Mouse (Mus musculus) urinary bladder, postnatal 14 days (tissue): ENCODE data around the gene Fam177a.
"Not testable (repeated sequence)": the region's sequence is repeated elsewhere in the genome, so short reads cannot be mapped to it uniquely, and the experiment has no call there.

Experiments used
- DNase-seq: peaks from one replicate; pipeline ENCODE4 v3.0.0; 2021; ENCODE audit warnings: low spot score

Gene Fam177a

DNA sequence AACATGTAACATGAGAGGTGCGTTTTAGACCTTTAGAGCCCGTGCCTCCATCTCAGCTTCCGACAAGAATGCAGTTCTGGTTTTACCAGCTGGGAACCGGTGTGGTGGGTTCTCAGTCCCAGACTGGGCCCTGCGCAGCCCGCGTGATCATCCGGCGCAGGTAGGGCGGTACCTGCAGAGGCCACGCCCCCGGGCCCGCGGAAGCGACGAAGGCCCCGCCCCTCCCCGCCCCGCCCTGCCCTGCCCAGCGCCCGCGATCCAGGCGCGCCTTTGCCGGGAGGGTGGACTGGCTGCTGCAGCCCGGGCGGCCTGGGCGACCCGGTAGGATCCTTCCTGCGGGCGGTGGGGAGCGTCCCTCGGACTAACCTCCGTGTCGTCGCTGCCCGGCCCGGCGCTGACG is at the start of gene Fam177a:
TSS of gene Fam177a (plus strand) at position 228 of the 400 bp plus-strand sequence.
- not testable (repeated sequence) for DNase-seq

GRCm38 (mm10) chr12:55075296-55075695 is 49.0 kb upstream of the Fam177a start:
- DNase-seq, result no peak

DNA sequence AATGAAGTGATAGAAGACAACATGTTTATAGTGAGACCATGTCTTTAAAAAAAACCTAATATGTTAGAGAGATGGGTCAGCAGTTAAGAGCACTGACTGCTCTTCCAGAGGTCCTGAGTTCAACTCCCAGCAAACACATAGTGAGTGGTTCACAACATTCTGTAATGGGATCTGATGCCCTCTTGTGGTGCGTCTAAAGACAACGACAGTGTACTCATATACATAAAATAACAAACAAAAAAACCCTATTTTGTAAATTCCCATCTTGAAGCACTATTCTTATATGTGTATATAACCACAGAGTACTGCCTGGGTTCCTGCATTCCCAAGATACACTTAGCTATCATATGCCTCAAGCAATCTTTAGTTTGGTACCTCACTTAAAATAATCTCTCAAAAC is 45.6 kb upstream of the Fam177a start:
- not testable (repeated sequence) for DNase-seq

GRCm38 (mm10) chr12:55079726-55080600 is 44.3 kb upstream of the Fam177a start, which contains the start of the genes 2700097O09Rik and Srp54a:
TSS of gene 2700097O09Rik (minus strand) at chr12:55080110.
TSS of gene Srp54a (plus strand) at chr12:55080262.
- peak; percentile 95 for DNase-seq

GRCm38 (mm10) chr12:55080601-55080942 is 43.7 kb upstream of the Fam177a start:
- not testable (repeated sequence) for DNase-seq

DNA sequence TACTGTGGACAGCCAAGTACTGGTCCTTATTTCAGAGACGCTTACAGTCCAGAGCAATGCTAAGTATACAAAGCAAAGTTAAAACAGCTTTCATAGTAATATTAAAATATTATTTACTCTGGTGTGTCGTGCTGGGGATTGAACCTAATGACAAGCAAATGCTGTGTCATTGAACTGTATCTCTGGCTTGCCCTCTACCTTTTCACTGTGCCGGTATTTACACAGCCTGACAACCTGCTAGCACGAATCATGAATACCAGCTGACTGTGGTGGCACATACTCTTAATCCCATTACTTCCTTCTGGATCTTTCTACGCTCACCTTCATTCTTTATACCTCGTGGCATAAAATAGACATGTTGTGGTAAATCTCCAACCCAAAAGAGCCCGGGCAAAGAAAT is 32.1 kb upstream of the Fam177a start:
- not testable (repeated sequence) for DNase-seq

DNA sequence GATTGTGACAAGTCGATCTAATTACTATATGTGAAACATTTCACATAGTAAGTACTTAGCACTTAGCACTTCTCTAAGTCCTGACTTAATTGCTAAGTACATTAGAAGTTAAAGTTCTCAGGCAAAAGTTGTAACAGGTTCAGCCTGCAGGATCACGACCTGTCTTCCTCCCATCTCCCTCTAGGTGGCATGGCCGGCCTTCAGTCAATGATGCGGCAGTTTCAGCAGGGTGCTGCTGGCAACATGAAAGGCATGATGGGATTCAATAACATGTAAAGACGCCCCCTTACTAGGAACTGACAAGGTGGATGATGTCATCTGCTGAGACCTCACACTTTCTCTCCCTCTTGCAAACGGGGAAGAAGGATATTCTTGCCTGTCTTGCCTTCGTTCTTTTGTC is 11.7 kb upstream of the Fam177a start:
- DNase-seq, result not testable (repeated sequence)

DNA sequence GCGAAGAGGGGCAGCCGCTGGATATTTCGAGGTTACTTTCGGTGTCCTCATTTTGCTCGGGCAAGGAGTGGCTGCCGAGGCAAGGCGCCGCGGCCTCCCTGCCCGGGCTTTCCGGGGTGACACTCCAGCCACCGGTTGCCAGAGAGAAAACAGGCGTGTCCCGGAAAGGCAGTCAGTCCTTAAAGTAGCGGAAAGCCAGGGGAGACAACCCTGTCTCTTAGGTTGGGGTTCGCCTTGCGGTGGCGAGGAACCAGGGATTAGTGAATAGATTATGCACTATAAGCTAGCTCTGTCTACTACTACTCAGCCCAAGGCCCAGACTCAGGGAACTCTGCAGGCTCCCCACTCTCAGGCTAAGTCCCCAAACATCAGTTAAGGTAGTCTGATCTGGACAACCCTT is 462 bp downstream of the Fam177a start:
- DNase-seq, result not testable (repeated sequence)

- DNase-seq, result not testable (repeated sequence)
These were observed 11.3 kb downstream of the Fam177a start for GRCm38 (mm10) chr12:55135540-55135939.

GRCm38 (mm10) chr12:55137859-55138258 is 13.6 kb downstream of the Fam177a start:
- DNase-seq, result not testable (repeated sequence)

- DNase-seq, result not testable (repeated sequence)
These were observed 30.5 kb downstream of the Fam177a start, which contains the start of gene Srp54b for GRCm38 (mm10) chr12:55154559-55155448. TSS of gene Srp54b (plus strand) at chr12:55155104.

DNA sequence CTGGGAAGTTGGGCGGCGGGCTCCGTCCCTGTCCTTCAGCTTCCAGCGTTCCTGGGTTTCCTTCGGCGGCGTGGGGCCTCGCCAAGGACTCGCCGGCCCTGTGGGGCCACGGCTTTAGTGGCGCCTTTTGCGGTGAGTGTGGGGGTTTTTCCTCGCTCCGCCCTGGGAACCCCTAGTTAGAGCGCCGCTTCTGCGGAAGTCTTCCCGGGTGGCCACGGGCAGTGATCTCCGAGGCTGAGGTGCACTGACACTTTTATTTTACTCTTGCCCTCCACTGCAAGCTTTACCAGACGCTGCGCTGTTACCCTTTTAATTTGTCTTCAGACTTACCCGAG is 31.1 kb downstream of the Fam177a start:
- DNase-seq, result not testable (repeated sequence)

- not testable (repeated sequence) for DNase-seq
These were observed 42.8 kb downstream of the Fam177a start for GRCm38 (mm10) chr12:55167034-55167557.

GRCm38 (mm10) chr12:55187686-55188085 is 63.4 kb downstream of the Fam177a start:
- DNase-seq, result not testable (repeated sequence)

GRCm38 (mm10) chr12:55189127-55189526 is 64.9 kb downstream of the Fam177a start:
- not testable (repeated sequence) for DNase-seq
